Mouse (Mus musculus): Measurements from ENCODE around the gene Cables2.

Gene Cables2

DNA sequence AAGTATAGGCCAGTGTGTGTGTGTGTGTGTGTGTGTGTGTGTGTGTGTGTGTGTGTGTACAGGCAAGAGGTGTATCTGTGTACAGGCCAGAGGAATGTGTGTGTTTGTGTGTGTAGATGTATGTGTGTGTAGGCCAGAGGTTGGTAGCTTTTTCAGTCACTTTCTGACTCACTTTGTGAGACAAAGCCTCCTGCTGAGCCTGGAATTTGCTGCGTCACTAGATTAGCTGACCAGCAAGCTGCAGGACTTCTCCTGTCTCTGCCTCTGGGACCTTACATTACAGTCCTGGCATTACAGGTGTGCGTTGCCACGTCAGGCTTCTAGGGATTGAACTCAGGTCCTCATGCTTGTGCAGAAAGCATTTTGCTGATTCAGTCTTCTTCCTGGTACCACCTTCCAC, 21.5 kb downstream of the Cables2 start:
- DNase-seq: no peak

DNA sequence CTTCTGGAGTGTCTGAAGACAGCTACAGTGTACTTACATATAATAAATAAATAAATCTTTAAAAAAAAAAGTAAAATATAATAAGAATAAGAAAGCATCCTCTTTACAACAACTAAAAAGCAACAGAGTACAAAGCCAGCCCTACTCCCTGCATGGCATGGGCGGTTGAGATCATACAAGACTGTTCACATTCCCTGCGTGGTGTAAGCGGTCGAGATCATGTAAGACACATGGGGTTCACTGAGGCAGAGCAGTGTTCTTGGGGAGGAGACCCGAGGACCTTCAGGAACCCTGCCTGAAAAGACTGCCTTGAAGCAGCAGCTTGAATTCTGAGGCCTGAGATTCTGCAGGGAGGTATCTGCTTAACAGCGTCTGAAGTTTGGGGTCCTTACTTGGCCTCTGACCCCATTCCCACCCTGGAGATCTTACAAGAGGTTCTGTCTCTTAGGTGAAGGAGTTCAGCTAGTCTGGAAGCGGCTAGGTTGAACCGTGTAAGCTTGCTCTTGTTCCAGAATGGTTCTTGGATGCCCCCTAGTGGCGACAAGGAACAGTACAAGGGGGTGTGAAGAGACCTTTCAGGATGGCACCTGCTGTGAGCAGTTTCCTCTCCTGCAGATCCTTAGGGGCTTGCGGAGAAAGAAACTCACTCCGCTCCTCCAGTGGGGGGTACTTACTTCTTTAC, 22.2 kb downstream of the Cables2 start:
- DNase-seq: peak; percentile 83

DNA sequence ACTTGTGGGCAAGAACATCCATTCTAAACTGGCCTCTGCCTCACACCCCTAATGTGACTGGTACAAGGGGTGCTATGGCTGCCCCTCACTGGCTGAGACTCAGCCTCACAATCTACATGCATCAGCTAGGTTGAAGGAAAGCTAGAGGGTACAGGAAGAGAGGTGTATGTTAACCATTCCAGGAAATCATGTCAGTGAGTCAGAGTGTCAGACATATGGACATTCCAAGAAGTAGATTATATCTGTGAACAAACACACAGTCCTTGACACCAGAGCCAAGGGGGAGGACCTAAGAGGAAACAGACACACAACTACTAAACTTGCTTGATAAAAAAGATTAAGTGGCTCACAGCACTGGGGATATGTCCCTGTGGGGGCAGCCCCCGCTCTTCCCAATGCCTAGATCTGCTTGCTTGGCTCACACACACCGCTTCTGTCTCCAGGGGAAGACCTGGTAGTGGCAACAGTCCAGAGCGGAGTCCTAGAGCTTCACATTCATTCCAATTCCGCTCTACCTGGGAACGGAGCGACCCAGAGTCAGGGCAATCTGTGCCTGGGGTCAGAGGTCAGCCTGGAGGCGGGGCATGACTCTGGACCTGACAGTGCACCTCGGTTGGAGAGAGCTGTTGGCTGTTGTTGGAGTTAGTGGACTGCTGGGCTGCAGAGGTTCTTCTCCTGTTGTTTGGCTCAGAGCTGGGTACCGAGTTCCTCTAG, 24.2 kb downstream of the Cables2 start:
- no peak for DNase-seq

GRCm38 (mm10) chr2:180247916-180248315, 25.4 kb downstream of the Cables2 start:
- no peak for DNase-seq

DNA sequence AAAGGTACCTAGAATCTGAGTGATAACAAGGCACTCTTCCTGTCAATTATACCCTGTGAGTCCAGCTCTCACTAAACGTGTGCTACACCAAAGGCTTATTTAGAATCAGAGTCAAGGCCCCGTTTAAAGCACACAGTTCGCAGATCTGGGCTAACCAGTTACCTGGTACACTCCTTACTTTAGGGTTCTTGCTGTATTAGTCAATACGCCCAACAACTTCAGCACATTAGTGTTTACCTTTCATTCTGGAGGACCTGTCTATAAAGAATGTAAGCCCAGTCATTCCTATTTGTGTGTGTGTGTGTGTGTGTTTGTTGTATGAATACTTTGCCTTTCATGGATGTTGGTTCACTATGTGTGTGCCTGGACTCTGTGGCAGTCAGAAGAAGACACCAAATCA, 30.2 kb downstream of the Cables2 start:
- no peak for DNase-seq

GRCm38 (mm10) chr2:180238591-180238990, 34.7 kb downstream of the Cables2 start:
- DNase-seq: no peak

DNA sequence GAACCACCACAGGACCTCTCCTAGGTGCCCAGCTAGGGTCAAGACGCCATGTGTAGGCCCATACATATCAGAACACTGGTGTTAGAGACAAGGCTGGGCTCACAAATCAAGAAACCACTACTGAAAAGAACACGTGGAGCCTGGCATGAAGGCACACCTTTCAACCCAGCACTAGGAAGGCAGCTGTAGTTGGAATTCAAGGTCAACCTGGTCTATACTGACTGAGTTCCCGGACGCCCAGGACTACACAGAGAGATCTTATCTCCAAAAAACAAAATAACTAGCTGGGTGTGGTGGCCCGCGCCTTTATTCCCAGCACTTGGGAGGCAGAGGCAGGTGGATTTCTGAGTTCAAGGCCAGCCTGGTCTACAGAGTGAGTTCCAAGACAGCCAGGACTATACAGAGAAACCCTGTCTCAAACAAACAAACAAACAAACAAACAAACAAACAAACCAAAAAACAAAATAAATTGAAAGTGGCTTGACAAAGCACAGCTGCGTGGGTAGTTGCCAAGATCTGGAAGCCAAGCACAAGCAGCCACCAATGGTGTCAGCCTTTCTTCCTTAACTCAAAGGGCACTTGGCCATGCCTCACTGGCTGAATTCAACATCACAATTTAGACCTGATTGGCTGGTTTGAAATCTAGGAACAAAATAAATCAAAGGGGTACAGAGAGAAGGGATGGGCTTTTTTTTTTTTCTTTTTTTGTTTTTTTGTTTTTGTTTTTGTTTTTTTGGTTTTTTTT, 35.5 kb downstream of the Cables2 start:
- no peak for DNase-seq

DNA sequence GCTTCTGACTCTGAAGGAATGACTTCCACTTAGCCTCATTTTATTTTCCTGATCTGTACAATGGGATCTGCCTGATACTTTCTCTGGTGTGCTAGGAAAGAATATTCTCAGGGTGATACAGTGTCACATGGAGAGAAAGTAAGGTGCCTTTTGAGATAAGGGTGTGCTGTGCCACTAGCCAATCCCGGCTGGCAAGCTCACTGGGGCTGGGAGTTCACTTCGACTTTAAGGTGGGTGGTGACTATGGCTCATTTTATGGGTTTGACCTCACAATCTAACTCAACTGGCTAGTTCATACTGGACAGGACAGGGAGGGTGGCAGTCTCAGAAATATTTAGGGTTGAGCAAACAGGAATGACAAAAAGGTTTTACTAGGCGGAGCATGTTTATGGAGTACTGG, 36.4 kb downstream of the Cables2 start:
- DNase-seq: no peak

- no peak for DNase-seq
These were observed 36.8 kb downstream of the Cables2 start for GRCm38 (mm10) chr2:180236500-180236899.

DNA sequence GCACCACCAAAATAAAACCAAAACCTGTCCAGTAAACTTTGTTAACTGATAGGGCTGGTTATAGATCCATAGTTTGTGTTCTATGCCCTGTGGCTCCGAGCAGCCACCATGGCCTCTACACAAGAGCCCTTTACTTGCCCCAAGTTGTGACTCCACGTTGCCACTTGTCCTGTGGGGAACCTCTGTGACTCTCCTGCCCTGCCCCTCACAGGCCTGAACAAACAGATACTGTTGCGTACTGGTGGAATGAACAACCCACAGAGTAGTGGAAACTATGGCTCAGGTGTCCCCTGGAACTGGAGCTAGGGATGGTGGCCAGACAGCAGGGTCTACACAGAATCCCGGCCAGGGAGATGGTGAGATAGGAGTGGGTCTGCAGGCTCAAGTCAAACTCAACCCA, 37.5 kb downstream of the Cables2 start:
- DNase-seq: no peak

DNA sequence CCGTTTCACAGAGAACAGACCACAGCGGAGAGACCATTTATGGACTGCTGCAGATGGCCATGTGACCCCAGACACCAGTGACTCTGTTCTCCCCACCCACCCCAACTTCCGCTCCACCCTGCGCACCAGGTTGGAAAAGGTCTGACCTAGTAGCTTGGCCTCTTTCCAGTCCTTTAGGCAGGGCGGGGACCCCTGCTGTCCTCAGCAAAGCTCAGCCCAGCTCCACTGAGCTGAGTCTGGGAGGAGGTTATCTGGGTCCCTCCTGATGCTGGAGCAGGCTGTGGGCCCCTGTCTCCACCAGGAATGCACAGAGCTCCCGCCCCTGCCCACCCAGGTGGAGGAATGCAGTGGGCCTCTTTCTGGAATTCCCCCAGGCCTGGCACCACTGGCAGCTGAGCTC, 38.3 kb downstream of the Cables2 start:
- DNase-seq: no peak

DNA sequence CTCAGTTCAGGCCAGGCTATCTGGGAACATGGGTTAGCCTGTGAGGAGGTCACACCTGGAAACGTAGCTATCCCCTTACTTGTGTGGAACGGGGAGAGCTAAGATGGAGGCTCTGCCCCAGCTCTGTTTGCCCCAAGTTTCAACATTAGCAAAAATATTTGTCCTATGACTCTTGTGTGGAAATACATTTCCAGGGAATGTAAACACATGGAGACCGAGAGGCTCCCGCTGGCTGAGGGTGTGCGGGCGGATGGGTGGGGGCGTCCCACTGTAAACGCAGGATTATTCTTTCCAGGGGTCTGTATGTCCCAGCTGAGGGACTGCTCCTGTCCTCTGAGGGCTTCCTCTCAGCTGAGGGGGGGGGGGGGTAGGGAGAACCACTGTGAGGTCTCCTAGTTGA, 38.9 kb downstream of the Cables2 start:
- no peak for DNase-seq

- DNase-seq: no peak
These were observed 40.0 kb downstream of the Cables2 start for GRCm38 (mm10) chr2:180233101-180233904.

DNA sequence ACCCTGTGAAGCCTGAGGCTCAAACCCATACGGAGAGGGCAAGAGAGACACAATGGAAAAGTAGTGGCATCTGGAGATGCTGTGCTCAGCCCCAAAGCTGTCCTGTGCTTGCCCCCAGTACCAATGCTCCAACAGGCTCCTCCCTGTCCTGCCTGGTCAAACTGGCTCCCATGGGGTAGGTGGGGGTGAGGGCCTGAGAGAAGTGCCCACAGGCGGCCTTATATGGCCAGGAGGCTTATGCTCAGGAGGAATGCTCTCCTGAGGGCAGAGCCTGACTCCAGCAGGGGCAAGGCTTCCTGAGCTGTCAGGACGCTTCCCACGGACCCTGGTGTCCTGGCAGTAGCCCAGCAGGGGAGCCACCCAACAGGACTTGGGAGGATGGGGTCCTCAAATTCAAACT, 42.8 kb downstream of the Cables2 start:
- no peak for DNase-seq

DNA sequence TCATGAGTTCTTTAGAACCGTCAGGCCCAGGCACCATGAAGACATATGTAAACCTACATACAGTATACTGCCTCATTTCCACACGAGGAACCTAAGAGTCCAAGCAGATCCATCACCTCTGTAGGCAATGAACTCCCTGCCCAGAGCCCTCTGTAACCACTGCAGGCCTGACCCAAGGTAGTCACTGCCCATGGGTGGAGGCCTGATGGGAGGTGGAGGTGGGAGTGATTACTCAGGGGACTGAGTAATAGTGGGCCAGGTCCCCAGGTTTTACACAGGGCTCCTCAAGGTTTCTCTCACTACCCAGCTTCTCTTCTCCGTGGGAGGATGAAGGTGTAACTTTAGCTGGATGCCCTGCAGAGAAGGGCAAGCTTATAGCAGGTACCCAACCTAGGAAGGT, 44.2 kb downstream of the Cables2 start:
- no peak for DNase-seq

DNA sequence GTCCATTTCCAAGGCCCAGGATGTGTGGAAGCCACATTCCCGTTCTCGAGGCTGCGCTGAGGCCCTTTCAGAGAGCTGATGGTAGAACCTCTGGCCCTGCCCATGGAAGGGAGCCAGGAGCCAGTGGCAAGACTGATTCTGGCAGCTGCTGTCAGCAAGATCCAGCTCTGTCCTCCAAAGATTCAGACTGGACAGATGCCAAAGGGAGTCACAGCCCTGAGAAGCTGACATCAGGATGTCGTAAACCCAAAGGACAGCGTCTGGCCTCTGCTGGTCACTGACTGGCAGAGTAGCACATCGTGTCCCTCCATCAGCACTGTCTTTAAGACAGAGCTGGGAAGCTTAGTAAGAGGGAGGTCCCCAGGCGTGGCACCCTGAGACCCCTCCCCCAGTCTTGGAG, 44.7 kb downstream of the Cables2 start:
- DNase-seq: no peak

DNA sequence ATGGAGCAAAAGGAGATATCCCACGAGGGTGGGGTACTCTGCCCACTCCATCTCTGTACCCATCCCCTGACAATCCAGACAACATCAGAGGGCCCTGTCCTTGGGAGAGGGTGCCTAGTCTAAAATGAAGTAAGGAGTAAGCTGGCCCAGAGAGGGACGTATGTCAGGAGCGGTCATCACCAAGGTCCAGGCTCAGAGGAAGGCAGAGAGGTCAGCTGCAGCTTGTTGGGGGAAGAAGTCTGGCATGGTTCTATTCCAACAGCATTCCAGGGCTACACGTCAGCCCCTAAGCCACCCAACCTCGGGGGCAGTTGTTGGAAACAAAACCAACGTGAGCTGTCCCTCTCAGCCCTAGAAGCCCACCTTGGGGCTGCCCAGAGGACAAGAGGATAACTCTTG, 45.2 kb downstream of the Cables2 start:
- no peak for DNase-seq

DNA sequence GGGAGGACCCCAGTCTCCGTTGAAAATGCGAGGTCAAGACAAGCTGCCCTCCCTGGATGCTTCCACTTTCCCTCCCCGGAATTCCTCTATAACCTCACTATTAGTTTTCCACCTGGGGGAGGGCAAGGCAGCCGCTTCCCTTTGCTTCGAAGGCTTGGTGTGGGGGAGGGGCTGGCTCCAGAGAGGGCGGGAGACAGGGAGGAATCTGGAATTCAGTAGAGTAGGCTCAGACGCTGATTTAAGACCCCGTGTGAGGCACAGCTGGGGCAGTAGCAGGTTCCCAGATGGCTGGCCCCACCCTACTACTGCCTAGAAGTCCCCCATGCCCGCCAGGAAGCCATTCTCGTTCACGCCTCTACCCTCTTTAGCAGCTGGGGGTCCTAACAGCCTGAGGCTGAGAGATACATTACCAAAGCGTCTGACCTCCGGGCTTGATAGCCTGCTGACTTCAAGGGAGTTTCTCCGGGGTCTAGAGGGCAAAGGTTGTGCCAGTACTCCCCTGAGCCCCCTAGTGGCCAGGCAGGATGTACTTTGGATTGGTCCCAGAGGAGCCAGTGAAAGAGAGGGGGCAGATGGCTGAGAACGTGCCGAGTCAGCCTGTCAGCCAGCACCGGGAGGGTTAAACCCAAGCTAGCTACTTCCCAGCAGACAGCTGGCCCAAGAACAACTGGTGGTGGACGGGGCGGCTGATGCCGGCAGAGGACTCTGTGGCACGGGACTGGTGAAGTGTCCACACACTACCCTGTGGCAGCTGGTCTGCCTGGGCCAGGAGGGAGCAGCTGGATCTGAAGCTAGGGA, 45.8 kb downstream of the Cables2 start:
- peak; percentile 69 for DNase-seq

GRCm38 (mm10) chr2:180225762-180226378, 47.4 kb downstream of the Cables2 start, which contains the start of gene Lama5:
Gene Lama5, minus strand, starts transcription at chr2:180225859.
- peak; percentile 27 for DNase-seq

GRCm38 (mm10) chr2:180225044-180225761, 48.1 kb downstream of the Cables2 start:
- peak; percentile 11 for DNase-seq

DNA sequence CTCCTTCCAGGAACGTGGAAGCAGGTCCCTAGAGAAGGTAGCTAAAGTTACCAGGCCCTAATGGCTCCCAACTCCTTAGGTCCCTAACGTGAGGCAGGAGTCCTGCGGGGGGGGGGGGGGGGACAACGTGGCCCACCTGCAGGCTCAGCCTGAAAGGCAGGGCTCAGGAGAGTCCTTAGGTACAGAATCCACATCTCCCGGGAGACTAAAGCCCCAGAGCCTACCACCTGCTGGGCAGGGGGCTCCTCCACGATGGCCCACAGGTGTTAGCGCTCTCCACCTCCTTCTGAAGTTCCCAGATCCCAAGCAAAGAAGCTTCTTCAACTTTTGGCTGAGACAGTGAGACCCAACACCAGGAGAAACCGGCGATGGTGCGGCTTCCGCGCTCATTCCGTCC, 48.7 kb downstream of the Cables2 start:
- no peak for DNase-seq

All from thymus, postnatal 14 days (tissue).